Mouse (Mus musculus) heart, postnatal 0 days (tissue): ENCODE data around the gene 2610002M06Rik.

Source experiments
- CTCF ChIP-seq: IDR thresholded peaks from 2 replicates; pipeline ENCODE4 v1.5.1; 2016; ENCODE audit warnings: antibody characterized with exemption, control low read depth, low read depth
- EP300 ChIP-seq: IDR thresholded peaks from 2 replicates; pipeline ENCODE4 v1.6.1; 2016; ENCODE audit warnings: antibody characterized with exemption, low read depth

DNA sequence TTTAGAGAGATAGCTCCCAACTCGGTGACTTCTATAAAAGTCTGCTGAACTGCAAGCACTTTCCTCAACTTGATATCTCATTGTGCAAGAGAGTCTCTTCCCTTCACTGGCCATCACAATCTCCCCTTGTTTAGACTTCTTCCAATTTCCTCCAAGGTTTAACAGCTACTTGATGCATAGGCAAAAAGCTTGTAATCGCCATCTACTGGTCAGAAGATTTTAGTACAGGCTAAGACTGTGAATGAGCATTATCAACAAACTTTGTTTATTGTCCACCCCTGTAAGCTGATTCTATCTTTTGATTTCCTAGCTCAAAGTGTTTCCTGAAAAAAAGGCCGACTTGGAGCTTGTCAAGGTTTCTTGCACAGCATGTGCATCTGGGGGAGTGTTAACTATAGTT is 48.2 kb downstream of the 2610002M06Rik start:
- TF ChIP-seq CTCF (peak; percentile 20), EP300 (no peak)
